Mouse (Mus musculus): ENCODE data around the gene Rpsa.

The Rpsa gene

DNA sequence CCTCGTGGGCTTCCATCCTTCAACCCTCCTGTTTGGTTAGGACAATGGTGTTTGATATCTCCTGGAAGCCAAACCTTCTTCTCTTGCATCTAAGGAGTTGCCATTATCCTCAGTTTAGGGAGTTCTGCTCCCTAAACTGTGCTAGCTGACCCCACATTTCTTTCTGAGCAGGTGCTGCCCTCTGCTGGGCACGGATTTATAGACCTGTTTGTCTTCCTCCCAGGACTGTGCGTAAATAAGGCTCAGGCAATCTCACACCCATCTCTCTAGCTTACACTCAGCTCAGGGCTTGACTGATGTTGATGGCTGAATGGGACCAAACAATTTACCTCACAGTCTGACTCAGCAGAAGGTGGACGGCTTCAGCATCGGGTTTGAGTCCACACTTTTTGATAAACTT, 43.8 kb downstream of the Rpsa start:
- DNase-seq (ENCODE audit: low spot score in 2 of 2), result peak in 1 of 2 experiments; percentile 27

DNA sequence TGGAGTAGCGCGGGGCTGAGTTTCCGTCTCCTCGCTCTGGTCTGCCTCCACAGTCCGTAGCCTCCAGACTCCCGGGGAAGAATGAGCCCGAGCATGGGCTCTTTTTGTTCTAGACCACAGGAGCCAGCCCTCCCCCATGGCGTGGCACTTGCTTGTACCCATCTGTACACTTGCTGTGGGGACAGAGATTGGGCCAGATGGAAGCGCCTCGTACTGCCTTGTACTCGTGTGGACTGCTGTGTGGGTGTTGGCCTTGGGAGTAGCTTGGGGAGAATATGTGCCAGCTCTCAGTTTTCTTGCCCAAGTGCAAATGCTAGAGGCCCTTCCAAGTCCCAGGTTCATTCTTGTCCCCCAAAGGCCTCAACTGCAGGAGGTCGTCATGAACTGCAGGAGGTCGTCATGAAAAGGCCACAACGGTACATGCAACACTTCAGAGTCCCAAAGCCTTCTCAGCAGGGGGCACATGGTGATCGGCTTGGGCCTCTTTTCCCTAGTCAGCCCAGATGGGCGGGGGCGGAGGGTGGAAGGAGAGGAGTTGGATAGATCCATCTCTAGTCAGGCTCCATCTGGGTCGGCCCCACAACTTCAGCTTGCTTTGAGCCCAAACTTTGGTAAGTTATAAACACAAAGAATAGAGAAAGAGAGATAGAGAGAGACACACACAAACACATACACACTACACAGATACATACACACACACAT, 47.1 kb downstream of the Rpsa start:
- DNase-seq (ENCODE audit: low spot score in 2 of 2), result no peak

DNA sequence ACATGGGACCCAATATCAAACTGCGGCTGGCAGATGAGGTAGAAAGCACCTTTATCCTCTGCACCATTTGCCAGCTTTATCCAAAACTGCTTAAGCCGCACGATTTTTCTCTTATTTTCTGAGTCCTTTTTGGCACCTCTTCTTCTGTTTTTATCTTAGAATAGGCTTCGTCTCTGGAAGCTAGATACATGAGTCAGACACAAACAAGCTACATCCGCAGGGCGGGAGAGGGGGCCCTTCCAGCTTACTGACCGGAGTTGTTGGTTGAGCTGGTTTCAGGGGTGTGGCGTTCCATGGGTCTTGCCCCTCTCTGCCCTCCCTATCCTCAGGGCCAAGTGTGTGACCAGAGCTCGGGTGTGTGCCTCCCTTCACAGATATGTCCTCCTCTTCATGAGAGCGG, 51.3 kb downstream of the Rpsa start:
- DNase-seq (ENCODE audit: low spot score in 2 of 2), result no peak

All from heart, adult 9 months (tissue).